Mouse (Mus musculus): Measurements from ENCODE around the gene Aip. TPM values are rescaled to one million over a fixed set of nuclear protein-coding genes. Genes with fewer than 3 reads are reported as not detected.
"Not testable (repeated sequence)": the region's sequence is repeated elsewhere in the genome, so short reads cannot be mapped to it uniquely, and the experiment has no call there.

Gene Aip
- polyA plus RNA-seq, 1 experiment, result 154 TPM

- no peak for DNase-seq (ENCODE audit: low spot score)
These were observed 34.3 kb downstream of the Aip start for GRCm38 (mm10) chr19:4091383-4091782.

DNA sequence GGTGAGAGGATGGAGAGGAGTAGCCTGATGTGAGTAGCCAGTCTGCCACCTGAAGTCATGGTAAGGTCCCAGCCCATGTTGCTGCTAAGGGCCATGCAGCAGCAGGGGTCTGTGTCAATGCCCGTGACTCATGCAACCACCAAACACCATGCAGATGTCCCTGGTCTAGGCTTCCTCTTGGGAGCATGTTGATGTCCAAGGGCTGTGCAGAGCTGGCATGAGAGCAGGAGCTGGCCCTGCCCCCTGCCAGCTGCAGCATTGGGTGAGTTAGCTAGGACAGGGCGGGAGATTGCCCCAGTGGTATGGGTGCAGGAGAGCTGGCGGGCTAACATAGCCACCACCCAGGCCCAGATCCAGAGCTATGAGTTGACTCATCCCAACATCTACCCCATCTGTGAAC, 35.2 kb downstream of the Aip start:
- DNase-seq (ENCODE audit: low spot score), result no peak

- DNase-seq (ENCODE audit: low spot score), result no peak
These were observed 36.5 kb downstream of the Aip start for GRCm38 (mm10) chr19:4089128-4089527.

DNA sequence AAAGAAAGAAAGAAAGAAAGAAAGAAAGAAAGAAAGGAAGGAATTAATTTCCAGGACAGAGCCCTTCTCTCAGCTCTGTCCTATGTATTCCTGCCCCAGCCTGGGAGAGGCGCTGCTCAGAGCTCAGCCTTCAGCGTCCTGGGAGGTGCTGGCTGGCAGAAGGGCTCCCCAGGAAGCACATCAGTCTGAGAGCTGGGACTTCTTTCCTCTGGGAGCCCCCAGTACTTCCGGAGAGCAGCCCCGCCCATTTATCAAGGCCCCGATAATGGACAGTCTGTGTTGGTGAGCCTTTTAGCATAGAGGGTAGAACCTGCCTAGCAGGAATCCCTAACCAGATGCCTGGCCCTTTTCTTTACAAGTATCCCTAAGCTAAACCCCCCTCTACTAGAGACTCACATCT, 37.5 kb downstream of the Aip start:
- DNase-seq (ENCODE audit: low spot score), result no peak

GRCm38 (mm10) chr19:4087090-4087489, 38.6 kb downstream of the Aip start:
- DNase-seq (ENCODE audit: low spot score), result no peak

DNA sequence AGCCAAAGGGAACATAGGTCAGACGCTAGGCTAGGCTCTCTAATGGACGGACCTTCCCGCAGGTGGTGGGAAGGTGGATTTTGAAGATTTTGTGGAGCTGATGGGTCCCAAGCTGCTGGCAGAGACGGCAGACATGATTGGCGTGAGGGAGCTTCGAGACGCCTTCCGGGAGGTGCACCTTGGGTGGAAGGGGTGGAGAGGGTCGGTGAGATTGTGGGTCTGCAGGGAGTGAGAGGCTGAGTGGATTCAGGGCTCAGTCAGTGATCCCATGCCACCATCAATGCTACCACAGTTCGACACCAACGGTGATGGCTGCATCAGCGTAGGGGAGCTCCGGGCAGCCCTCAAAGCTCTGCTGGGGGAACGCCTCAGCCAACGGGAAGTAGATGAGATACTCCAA, 39.5 kb downstream of the Aip start:
- no peak for DNase-seq (ENCODE audit: low spot score)

DNA sequence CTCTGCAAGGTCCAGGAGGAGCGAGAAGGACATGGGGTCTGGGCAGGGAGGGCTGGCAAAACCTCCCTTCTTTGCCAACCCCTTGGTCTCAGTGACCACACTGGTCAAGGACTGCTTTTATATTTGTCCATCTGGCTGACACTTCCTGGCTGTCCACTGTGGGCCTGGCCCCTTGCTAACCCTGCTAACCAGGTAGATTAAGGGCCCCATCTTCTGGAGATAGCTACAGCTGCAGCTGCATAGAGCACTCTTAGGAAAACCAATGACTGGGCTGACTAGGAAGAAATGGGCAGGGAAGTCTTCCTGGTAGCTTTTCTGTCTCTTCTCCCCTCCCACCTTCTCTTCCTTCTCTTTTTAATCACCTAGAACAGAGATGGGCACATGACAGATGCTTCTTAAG, 40.7 kb downstream of the Aip start:
- DNase-seq (ENCODE audit: low spot score), result no peak

DNA sequence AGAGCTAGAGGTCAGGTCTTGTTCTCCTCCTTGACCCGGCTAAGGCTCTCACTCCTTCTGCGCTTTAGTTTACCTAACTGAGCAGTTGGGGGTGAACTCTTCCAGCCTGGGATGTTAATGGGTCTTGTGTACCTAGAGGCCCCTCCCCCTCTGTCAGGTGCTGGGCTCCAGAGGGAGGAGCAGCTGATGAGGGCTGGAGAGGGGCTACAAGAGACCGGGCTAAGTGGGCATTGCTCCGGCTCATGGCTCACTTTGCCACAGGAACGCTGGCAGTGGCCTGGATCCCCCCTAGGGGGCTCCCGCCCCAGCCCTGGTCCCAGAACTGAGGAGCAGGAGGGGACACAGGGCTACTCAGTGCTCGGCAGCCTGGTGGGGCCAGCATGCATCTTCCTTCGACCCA, 41.8 kb downstream of the Aip start:
- DNase-seq (ENCODE audit: low spot score), result no peak

GRCm38 (mm10) chr19:4083316-4083715, 42.3 kb downstream of the Aip start:
- no peak for DNase-seq (ENCODE audit: low spot score)

DNA sequence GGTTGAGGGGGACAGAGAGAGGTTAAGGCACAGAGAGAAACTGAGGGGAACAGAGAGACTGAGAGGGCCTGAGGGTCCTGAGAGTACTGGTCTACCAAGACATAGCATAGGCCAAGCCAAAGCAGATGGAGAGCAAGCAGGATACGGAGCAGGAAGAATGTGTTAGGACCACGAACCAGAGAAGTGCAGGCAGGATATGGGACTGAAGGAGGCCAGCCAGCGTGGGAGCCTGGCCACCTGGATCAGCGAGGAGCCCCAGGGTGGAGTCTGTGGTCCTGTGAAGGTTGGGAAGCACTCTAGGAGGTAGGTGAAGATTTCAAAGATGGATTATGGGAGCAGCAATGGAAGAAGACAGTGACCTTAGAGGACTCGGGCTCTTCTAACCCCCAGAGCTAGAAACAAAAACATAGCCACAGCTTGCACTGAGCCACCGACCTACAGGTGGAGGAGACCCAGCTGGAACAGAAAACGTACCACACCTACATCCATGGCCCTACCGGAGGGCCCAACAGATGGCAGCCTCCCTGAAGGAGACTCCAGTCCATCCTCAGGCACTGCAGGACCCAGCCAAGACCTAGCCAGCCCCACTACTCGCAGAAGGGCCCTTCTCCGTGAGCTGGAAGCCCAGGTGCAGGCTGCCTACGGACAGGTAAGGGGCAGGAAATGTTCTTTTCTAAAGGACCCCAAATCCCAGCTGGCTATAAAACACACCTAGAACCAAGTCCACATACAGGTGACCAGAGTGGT, 43.3 kb downstream of the Aip start:
- DNase-seq (ENCODE audit: low spot score), result no peak

DNA sequence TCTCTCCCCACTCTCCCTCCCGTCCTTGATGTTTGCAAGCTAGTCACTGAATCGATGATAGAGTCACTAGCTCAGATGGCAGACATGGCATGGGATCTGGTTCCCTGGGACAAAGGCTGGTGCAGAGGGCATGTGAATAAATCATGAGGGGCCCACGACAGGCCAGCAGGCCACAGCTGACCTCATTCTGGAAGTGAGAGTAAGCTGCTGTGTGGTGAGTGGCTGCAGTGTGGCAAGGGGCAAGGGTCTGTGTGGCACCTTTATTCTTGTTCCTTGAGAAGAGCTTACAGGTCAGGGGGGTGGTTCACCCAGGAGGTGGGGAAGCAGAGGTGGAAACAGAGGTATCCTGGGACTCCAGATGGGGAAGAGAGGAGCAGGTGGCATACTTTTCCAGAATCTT, 44.3 kb downstream of the Aip start, which contains the start of gene Cabp2:
TSS of gene Cabp2 (plus strand) at position 185 of the 400 bp plus-strand sequence.
- DNase-seq (ENCODE audit: low spot score), result no peak

GRCm38 (mm10) chr19:4080511-4081009, 45.1 kb downstream of the Aip start:
- DNase-seq (ENCODE audit: low spot score), result no peak

DNA sequence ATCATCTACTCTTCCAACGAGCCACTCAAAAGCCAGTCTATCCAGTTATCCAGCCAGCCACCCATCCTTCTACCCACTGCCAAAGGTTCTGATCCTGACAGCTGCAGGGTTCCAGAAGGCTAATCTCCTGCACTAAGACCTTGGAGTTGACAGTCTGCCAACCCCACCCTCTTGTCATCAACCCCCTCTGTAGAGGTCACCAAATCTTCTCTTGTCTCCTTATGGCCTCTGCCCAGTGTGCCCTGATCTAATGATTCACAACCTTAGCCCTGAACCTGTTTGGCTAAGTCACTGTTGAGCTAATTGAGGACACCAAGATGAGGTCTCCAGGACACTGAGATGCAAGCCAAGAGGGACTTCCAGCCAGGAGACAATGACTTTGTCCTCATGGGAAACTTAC, 46.1 kb downstream of the Aip start:
- DNase-seq (ENCODE audit: low spot score), result no peak

DNA sequence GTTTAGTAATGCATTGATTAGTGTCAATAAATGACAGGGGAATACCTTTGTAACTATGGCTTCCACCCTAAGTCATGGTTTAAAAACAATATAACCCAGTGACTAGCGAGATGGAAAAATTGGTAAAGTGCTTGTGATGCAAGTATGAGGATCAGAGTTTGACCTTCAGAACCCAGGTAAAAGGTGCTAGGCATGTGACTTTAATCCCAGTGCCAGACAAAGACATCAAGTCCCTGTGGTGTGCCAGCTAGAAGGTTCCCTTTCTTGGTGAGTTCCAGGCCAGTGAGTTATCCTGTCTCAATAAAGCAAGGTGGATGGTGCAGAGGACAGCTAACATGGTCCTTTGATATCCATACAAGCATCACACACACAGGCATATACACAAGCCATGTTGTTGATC, 50.1 kb downstream of the Aip start:
- no peak for DNase-seq (ENCODE audit: low spot score)

- DNase-seq (ENCODE audit: low spot score), result no peak
These were observed 52.8 kb downstream of the Aip start for GRCm38 (mm10) chr19:4072706-4073424.

GRCm38 (mm10) chr19:4071406-4071805, 54.3 kb downstream of the Aip start:
- no peak for DNase-seq (ENCODE audit: low spot score)

- DNase-seq (ENCODE audit: low spot score), result no peak
These were observed 54.9 kb downstream of the Aip start for GRCm38 (mm10) chr19:4070756-4071155.

- no peak for DNase-seq (ENCODE audit: low spot score)
These were observed 55.3 kb downstream of the Aip start for GRCm38 (mm10) chr19:4070311-4070710.

GRCm38 (mm10) chr19:4068717-4069410, 56.8 kb downstream of the Aip start:
- DNase-seq (ENCODE audit: low spot score), result no peak

DNA sequence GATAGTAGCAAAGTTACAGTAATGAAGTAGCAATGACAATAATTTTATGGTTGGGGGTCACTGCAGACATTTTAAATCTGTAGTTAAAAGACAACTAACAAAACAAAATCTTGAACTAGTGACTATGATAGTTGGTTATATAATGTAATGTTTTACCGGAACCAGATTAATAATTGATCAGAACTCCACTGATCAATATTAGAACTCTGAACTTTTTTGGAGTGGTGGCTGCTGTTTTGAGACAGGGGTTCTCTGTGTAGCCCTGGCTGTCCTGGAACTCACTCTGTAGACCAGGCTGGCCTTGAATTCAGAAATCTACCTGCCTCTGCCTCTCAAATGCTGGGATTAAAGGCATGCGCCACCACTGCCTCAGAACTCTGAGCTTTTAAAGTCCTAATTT, 57.4 kb downstream of the Aip start:
- DNase-seq (ENCODE audit: low spot score), result not testable (repeated sequence)

GRCm38 (mm10) chr19:4066877-4067276, 58.8 kb downstream of the Aip start:
- DNase-seq (ENCODE audit: low spot score), result no peak

- DNase-seq (ENCODE audit: low spot score), result no peak
These were observed 59.4 kb downstream of the Aip start for GRCm38 (mm10) chr19:4066280-4066679.

DNA sequence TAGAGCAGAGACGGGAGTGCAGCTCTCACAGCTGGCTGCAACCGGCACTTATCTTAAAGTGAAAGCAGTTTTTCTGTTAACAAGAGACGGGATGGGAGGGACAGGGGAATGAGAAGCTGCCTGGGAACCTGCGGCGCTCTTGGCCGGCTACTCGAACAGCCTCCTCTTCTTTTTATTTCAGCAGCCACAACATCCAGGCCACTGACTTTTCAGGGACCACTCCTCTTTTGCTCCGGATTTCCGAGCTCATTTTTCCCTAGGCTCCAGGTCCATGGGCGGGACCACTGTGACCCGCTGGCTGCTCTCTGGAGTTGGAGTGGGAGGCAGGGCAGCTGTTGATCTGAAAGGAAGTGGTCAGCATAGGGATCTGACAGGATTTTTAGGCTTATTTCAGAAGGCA, 61.2 kb downstream of the Aip start:
- DNase-seq (ENCODE audit: low spot score), result not testable (repeated sequence)

All from urinary bladder, adult 2 months (tissue).